Mouse (Mus musculus) monocyte, adult 5-6 weeks (primary cell): ENCODE results near the gene Man1b1. TPM values are rescaled to one million over a fixed set of nuclear protein-coding genes. Genes with fewer than 3 reads are reported as not detected.

ENCODE experiments used
- ATAC-seq: fragments of 153-309, 156-312 bp; replicated peaks from 2 replicates; pipeline ENCODE4 v1.8.0; 2017; ENCODE audit warnings: mild to moderate bottlenecking; ENCODE audit not compliant: low TSS enrichment, insufficient number of reproducible peaks, severe bottlenecking, poor library complexity, low FRiP score
- total RNA-seq: library from RNA; stranded (forward); fragments of 200-1000, 200-491, 200-594 nt; gene quantifications from 3 replicates; pipeline ENCODE4 v1.2.3, GENCODE M21; 2017

Gene Man1b1
- total RNA-seq, result 31.6 to 66.4 TPM (median 33.3 TPM) in 3 replicates

- peak; percentile 97 for ATAC-seq
Measured at GRCm38 (mm10) chr2:25332286-25333160, at the start of gene Man1b1. TSS of gene Man1b1 (plus strand) at chr2:25332338.

- ATAC-seq, result no peak
Measured at GRCm38 (mm10) chr2:25285551-25285950, 46.6 kb upstream of the Man1b1 start.

DNA sequence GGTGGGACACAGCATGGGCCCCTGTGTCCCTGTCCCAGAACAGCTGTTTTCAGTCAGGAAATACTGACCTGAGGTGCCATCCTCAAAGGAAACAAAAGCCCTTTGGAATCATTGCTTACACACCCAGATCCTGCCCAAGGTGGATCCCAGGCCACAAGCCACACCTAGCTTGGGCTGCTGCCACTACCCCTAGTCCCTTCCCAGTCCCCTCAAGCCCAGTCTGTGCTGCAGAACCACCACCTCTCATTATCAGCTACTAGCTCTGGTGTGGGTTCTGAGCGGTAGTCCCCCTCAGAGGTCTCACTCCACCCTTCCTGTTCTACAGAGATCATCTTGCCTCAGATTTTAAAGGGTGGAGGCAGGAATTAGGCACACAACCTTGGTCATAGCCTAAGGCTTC, 45.8 kb upstream of the Man1b1 start:
- ATAC-seq, result no peak

- ATAC-seq, result no peak
Measured at GRCm38 (mm10) chr2:25286837-25287636, 45.1 kb upstream of the Man1b1 start.

DNA sequence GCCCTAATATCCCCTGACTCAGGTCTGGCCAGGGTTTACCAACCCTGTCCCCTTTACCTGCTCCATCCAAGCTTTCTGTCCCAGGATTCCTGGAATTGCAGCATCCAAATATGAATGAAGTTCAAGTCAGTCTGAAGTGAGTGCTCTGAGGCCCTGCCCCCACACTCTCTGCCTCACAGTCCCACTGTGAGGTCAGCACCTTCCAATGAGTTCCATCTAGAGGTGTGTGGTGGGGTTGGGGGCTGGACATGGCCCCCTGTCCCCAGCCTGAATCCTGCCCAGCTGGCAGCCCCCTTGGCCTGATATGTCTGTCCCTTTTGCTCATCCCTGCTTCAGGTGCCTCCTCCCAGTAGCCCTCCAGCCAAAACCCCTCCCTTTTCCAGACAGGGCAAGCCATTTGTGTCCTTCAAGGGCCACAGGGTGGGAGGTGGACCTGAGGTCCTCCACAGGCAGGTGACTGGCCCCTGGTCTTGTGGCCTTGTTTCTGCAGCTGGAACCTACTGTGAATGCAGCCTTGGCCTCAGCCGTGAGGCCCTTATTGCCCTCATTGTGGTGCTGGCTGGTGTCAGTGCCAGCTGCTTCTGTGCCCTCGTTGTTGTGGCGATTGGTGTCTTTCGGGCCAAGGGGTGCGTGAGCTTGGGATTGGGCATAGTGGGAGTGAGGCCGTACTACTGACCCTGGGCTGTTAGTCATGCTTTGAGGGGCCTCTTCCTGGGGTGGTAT, 44.0 kb upstream of the Man1b1 start, which contains the start of gene Tmem210:
TSS of gene Tmem210 (plus strand) at position 219 of the 723 bp plus-strand sequence.
- no peak for ATAC-seq

GRCm38 (mm10) chr2:25288734-25289345, 43.3 kb upstream of the Man1b1 start:
- ATAC-seq, result no peak

GRCm38 (mm10) chr2:25289651-25290050, 42.5 kb upstream of the Man1b1 start, which contains the start of gene Lrrc26:
TSS of gene Lrrc26 (plus strand) at chr2:25289915.
- no peak for ATAC-seq

GRCm38 (mm10) chr2:25290101-25290815, 41.9 kb upstream of the Man1b1 start:
- no peak for ATAC-seq

GRCm38 (mm10) chr2:25290816-25291130, 41.4 kb upstream of the Man1b1 start:
- ATAC-seq, result no peak

- ATAC-seq, result no peak
Measured at GRCm38 (mm10) chr2:25291184-25292053, 40.7 kb upstream of the Man1b1 start.

DNA sequence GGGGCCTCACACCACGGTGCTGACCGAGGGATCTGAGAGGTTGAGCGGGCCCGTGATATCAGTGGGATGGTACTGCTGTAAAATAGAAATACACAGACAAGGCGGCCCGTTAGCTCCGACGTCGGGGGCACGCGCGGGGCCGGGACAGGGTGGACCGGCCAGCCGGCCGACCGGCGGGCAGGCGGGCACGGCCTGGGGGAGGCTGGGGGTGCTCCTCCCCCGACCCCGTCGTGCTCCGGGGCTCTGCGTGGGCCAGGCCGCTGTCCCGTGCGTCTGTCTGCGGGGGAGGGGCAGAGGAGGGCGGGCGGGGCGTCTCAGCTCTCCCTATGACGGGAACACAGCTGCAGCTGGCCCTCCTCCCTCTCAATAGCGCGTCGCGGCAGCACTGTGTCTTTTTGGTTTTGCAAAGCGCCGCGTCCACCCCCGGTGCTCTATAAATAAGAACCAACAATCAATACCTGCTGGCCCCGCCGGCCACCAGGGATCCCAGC, 40.0 kb upstream of the Man1b1 start:
- ATAC-seq, result no peak

DNA sequence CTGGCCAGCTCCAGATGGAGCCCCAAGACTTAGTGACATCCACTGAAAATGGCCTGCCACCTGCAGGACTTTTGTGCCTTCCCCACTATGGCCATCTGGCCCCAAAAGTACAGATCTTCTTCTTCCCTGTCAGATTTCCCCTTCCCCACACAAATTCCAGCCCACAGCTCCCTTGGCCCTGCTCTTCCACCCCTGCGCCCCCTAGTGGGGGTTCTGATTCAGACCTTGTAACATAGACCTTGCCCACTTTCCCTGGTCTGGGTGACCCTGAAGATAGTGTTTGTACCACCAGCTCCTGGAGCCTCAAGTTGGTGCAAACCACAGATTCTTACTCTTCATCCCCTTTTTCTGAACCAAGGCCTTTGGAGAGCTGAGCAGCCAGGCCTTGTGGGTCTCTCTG, 39.3 kb upstream of the Man1b1 start:
- no peak for ATAC-seq

- no peak for ATAC-seq
Measured at GRCm38 (mm10) chr2:25293706-25294105, 38.4 kb upstream of the Man1b1 start.

- ATAC-seq, result no peak
Measured at GRCm38 (mm10) chr2:25297093-25297492, 35.0 kb upstream of the Man1b1 start.

DNA sequence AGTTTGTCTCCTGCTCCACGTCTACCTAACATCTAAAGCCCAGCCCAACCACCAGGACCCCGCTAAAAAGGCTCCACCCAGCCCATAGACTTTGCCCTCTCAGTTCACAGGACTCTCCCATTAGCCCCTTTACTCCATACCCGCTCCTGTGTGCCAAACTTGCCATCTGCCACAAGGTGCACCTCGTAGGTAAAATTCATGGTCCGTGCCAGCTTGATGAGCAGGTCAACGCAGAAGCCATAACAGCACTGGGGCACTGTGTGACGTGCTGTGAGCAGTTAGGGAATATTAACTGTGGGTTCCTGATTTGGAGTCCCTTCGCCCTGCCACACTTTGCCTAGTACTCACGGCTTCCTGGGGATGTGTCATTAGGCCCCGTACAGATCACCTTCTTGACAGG, 34.1 kb upstream of the Man1b1 start:
- ATAC-seq, result no peak

- ATAC-seq, result no peak
Measured at GRCm38 (mm10) chr2:25303452-25303851, 28.7 kb upstream of the Man1b1 start.
